Mouse (Mus musculus) urinary bladder, adult 2 months (tissue): ENCODE data around the gene Prrx2. TPM values are rescaled to one million over a fixed set of nuclear protein-coding genes. Genes with fewer than 3 reads are reported as not detected.

ENCODE experiments used
- DNase-seq: peaks from one replicate; pipeline ENCODE4 v3.0.0; 2022; ENCODE audit warnings: low spot score
- polyA plus RNA-seq: library from polyadenylated mRNA; depleted of rRNA; stranded (reverse); fragments of >200 nt; gene quantifications from 2 replicates; pipeline ENCODE4 v1.2.3, GENCODE M21; 2012

The Prrx2 gene
- polyA plus RNA-seq, 1 experiment = 21.9 TPM

GRCm38 (mm10) chr2:30870863-30871262 is 36.1 kb downstream of the Prrx2 start:
- no peak for DNase-seq

- no peak for DNase-seq
These were observed 37.9 kb downstream of the Prrx2 start for GRCm38 (mm10) chr2:30872669-30873068.

GRCm38 (mm10) chr2:30874445-30874844 is 39.7 kb downstream of the Prrx2 start:
- DNase-seq = no peak

- no peak for DNase-seq
These were observed 40.3 kb downstream of the Prrx2 start for GRCm38 (mm10) chr2:30875096-30875495.

- DNase-seq = no peak
These were observed 41.1 kb downstream of the Prrx2 start for GRCm38 (mm10) chr2:30875621-30876432.

DNA sequence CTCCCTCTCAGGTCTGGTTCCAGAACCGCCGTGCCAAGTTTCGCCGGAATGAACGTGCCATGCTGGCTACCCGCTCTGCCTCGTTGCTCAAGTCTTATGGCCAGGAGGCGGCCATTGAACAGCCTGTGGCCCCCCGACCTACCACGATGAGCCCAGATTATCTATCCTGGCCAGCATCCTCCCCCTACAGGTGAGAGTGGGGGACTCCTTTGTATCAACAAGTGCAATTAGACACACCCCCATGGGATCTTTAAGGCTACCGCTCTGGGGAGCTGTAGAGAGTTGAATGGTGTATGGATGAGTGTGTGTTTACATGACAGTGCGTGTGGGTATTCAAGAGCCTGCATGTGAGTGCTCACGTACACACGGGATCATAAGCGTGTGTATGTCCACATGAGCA is 44.7 kb downstream of the Prrx2 start:
- no peak for DNase-seq

GRCm38 (mm10) chr2:30881215-30881614 is 46.4 kb downstream of the Prrx2 start:
- DNase-seq = no peak

- DNase-seq = no peak
These were observed 50.1 kb downstream of the Prrx2 start for GRCm38 (mm10) chr2:30884852-30885373.

- DNase-seq = no peak
These were observed 50.8 kb downstream of the Prrx2 start for GRCm38 (mm10) chr2:30885453-30886163.

GRCm38 (mm10) chr2:30891002-30891401 is 56.2 kb downstream of the Prrx2 start:
- no peak for DNase-seq

- DNase-seq = no peak
These were observed 58.6 kb downstream of the Prrx2 start for GRCm38 (mm10) chr2:30893399-30893798.

DNA sequence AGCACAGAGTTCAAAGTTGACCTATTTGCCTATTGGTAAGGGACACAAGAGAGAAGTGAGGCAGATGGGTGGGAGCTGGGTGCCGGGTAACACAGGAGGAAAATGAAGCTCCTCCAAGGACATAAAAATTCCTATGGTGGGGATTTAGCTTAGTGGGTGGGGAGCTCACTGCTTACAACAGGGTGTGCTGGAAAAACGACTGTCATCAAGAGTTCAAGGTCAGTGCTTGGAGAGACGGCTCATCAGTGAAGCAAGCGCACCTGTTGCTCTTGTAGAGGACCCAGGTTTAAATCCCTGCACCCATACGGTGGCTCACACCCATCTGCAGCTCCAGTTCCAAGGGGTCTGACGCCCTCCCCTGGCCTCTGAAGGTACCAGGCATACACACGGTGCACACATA is 59.2 kb downstream of the Prrx2 start:
- no peak for DNase-seq

DNA sequence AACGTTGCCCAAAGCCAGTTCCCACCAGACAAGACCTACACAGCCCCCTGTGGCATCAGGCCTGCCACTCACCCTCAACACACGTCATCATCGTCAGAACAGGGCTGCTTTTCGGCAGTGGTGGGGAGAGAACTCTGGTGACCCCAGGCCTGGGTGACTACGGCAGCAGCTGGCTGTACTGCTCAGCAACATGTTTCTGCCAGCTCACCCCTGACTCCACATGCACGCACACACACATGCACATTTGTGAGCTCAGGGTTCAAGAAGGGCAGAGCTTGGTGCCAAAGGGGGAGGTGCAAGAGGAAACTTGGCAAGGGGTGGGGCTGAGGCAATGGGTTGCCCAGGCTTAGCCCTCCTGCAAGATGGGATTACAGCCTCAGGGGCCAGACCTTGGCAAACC is 62.5 kb downstream of the Prrx2 start:
- DNase-seq = no peak

DNA sequence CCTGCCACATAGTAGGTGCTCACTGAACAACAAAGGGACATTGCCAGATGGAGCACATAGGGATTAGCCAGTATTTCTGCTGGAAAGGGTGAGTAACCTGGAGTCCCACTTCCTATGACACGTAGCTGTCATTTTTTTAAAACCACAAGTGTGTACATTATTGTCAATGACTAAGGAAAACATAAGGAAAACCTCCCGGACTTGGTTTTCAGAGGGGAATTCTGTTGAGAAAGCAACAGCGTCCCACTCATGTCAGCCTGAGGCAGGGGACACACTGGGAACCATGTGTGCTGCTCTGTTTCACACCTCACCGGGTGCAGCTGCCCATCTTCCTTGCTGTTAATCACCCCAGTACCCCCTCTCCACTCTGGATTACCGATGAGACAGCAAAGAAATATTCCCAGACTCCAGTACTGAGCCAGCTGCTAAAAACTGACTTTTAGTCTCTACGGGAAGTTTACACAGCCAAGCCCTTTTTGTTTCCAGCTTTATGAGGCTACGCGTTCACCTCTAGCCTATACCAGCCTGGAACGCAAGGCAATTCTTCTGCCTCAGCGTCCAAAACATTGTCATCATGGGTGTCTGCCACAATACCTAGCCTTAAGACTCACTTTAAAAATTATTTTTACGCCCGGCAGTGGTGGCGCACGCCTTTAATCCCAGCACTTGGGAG is 64.8 kb downstream of the Prrx2 start:
- no peak for DNase-seq

DNA sequence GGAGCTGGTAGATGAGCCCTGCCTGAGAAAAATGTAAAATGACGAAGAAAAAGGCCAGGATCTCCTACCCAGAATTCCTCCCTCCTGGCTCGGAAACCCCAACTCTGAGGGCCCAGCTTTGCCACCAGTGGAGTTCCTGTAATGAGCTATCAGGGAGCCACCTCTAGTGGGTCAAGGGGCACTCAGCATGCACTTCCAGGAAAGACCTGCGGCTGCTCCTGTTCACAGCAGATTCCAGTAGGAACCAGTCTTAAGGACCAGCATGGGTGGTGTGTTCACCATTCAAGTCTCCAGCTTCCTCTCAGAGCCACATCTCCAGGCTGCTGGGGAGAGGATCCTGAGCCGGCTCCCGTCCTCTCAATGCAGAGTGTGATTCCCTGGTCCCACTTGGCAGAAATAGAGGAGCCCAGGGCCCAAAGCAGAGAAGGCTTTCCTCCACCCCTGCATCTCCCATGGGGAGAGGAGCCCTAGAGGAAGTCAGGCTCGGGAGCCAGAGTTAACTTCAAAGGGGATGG is 66.9 kb downstream of the Prrx2 start:
- DNase-seq = no peak

DNA sequence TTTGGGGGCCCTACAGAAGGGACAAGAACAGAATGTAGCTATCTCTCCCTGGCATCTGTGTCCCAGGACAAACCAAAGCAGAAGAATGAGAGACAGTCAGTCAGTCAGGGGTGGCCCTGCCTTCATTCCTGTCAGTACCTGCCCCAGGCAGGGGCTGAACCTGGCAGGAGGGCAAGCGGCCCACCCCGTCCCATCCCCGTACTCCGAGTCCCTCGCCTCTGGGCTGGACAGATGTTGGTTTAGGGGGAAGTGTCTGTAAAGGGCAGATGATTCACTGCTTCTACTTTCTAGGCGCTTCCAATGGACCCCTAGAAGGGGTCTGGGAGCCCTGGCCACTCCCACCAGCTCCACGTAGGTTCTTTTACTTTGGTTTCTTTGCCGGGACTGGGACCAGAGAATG is 67.5 kb downstream of the Prrx2 start:
- DNase-seq = no peak

DNA sequence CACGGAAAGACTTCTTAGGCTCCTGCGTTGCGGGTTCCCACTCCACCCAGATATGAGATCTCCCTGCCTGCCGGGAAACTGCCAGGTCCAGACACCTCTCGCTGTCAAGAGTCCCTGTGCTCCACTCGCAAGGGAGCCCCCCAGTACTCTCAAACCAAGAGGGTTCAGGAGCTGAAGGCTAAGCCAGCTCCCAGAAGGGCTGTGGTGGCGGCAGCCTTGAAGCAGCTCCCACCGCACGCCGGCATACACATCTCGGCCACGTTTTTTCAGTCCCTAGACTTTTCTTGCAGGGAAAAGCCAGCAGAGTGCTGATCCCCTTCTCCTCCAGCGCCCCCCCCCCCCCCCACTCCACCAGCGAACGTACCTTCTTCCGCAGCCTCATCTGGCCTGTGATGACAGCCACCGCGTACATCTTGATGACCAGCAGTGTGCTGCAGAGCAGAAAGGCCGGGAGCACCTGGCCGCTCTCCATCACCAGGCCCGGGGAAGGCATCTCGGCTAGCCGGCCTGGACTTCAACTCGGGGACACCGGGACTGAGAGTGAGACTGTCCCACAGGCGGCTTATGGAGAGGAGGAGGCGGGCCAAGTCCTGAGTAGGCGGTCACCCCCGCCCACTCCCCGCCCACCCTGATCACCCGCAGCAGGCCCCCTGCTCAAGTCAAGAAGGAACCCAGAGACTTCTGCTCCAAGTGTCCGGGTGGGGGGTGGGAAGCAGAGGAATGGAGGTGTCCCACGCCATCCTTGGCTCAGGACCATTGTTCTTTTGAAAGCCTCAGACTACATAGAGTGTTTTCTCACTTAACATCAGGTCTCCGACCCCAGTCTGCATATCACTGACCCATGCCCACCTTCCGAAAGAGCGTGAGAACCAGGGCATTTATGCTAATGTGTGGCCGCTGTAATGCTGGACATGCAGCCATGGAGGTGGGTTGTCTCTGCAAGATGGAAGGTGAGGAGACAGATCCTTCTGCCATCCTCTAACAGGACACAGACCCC is 68.3 kb downstream of the Prrx2 start:
- no peak for DNase-seq

DNA sequence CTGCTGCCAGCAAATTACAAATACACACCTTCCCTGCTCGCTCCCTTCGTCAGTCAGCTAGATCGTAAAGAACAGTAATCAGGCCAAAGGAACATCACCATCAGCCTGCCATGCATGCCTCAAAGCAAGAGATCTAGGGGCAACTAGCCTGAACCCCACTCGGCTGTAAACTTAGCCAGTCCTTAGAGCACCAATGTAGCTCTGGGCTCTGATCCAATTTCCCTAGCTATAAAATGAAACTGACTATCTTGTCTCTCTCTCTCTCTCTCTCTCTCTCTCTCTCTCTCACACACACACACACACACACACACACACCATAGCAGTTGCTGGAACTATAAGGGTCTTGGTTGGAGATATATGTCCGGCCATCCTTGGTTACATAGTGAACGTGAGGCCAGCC is 69.5 kb downstream of the Prrx2 start:
- DNase-seq = no peak

DNA sequence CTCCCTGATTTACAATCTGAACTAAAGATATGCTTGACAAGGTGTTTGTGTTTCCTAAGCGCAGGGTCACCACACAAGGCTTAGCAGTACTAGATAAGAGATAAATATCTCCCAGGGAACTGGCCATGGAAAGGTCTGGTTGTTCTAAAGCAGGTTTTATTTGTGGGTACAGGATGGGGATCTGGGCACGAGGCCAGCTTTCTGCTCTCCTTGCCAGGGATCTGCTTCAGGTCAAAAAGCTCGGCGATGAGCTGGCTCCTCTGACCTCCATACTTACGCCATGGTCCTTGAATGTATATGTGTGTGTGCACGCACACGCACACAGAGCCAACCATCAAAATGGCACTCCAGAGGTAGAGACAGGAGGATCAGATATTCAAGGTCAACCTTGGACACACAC is 70.2 kb downstream of the Prrx2 start:
- DNase-seq = no peak

DNA sequence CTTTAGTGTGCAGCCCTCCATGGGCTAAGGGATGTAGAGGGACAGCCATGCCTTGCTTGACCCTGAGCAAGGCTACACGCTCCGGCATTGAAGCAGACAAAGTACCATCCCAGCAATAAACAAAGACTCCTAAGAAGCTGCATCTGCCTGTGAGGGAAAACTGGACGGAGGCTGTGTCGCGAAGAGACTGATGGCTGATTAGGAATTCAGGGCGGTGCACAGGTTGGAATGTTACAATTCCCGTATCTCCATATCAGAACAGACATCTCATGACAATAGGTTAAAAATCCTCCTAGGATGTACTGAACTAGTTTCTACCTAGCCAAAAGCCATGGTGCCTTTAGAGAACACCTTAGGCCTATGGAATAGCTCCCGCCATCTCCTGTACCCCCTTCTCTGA is 71.1 kb downstream of the Prrx2 start:
- no peak for DNase-seq

- DNase-seq = no peak
These were observed 71.9 kb downstream of the Prrx2 start for GRCm38 (mm10) chr2:30906641-30907040.
